ENCODE assay signal across 16 mouse cellular contexts in the genomic region with DNA sequence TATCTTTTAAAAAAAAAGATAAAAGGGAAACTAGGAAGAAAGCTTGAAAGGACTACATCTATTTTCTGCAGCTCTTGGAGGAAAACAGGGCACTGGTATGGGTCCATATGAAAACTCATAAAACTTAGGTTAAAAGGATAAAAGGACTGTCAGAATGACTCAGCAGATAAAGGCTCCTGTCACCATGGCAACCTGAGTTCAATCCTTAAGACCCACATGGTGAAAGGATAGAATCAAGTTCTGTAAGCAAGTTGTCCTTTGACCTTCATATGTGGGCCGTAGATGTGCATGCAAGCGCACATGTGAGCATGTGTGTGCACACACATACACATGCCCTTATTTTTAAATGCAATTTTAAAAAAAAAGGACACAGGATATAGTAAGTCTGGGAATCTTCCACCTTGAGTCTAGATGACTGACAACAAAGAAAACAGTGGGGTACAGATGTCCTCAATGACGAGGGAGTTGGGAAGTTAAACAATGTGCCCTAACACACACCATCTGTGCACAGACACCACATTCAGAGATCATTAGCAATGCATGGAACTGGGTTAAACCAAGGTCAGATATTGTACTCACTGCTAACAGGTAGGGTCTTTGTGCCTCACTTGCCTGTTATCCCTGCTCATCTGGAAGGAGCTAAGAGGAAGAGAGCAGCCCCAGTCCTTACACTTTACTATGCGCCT. TPM values are rescaled to one million over a fixed set of nuclear protein-coding genes. Genes with fewer than 3 reads are reported as not detected.
DNase-seq lines count a peak whose midpoint lies in the region.
"Had no signal": no experiment of that assay in that cellular context is flagged by ENCODE, and none has a peak within 500 bp of the region (broad histone marks: within the 10 kb centered on the region; RNA-seq: fewer than 3 reads in every experiment).

No protein-coding gene starts in this region.

- peak; percentile 25 for DNase-seq in adrenal gland, adult 2 months
- DNase-seq in adrenal gland, postnatal 25 days: no peak
- DNase-seq in retina, embryonic 14.5 days (ENCODE audit: low spot score): peak; percentile 11
- DNase-seq in retina, postnatal 1 day: no peak
- DNase-seq in ZHBTc4 (ENCODE audit: low read depth, low spot score): peak; percentile 66
- DNase-seq in cerebellum, postnatal 36 days: no peak
- no peak for DNase-seq in cerebellum, postnatal 25 days
- DNase-seq: adrenal gland, postnatal 14 days; cerebellum, adult 11 months; cerebellum, adult 9-11 months; gastrocnemius, postnatal 10 days; kidney, adult 2 months; kidney, postnatal 10 days; right cerebral cortex, adult 18-20 months; right cerebral cortex, postnatal 4 days; thymus, postnatal 36 days had no signal

RNA-seq across cellular contexts. Expression of a gene that starts 5.4 kb away (rescaled TPM):
- total RNA-seq in adrenal gland, adult 2 months (2021): 10 to 100 TPM; 47.7 to 51.7 TPM
- 15.3 and 19.2 TPM in 2 replicates for polyA plus RNA-seq in adrenal gland, adult 2 months (2012; rRNA removed)
- 59.6 and 62.3 TPM in 2 replicates for total RNA-seq in adrenal gland, postnatal 25 days (2021)

RNA-seq across cellular contexts. Expression of a gene that starts 5.6 kb away (rescaled TPM):
- 10 to 100 TPM; 20.2 to 25.2 TPM for total RNA-seq in adrenal gland, adult 2 months (2021)
- polyA plus RNA-seq in adrenal gland, adult 2 months (2012; rRNA removed): 10.2 and 15.9 TPM in 2 replicates
- 27.0 and 40.9 TPM in 2 replicates for total RNA-seq in adrenal gland, postnatal 25 days (2021)

RNA-seq across cellular contexts. Expression of a gene that starts 18.5 kb away (rescaled TPM):
- total RNA-seq in adrenal gland, adult 2 months (2021): 100 to 1,000 TPM; 209 to 250 TPM
- 901 and 1,116 TPM in 2 replicates for polyA plus RNA-seq in adrenal gland, adult 2 months (2012; rRNA removed)
- total RNA-seq in adrenal gland, postnatal 25 days (2021): 190 and 227 TPM in 2 replicates

RNA-seq across cellular contexts. Expression of a gene that starts 39.9 kb away (rescaled TPM):
- 10 to 100 TPM; 20.4 to 35.6 TPM for total RNA-seq in adrenal gland, adult 2 months (2021)
- polyA plus RNA-seq in adrenal gland, adult 2 months (2012; rRNA removed): 28.0 and 46.2 TPM in 2 replicates
- total RNA-seq in adrenal gland, postnatal 25 days (2021): 30.8 and 35.1 TPM in 2 replicates

RNA-seq across cellular contexts. Expression of a gene that starts 55.0 kb away (rescaled TPM):
- total RNA-seq in adrenal gland, adult 2 months (2021): 10 to 100 TPM; 16.8 to 22.5 TPM
- polyA plus RNA-seq in adrenal gland, adult 2 months (2012; rRNA removed): 0.71 and 1.2 TPM in 2 replicates
- 24.0 and 24.5 TPM in 2 replicates for total RNA-seq in adrenal gland, postnatal 25 days (2021)

Comparison
In these comparisons a context has a peak if more than half of its experiments do, and no peak if none do; other contexts are left out.
1. DNase-seq: peak in adrenal gland, adult 2 months (single experiment), retina, embryonic 14.5 days (single experiment) and ZHBTc4 (single experiment); none in adrenal gland, postnatal 25 days (single experiment), retina, postnatal 1 day (single experiment), cerebellum, postnatal 36 days (0 of 2) and cerebellum, postnatal 25 days (0 of 2).